Mouse (Mus musculus) lung, embryonic 14.5 days (tissue): Measurements from ENCODE around the gene Cnih3. TPM values are rescaled to one million over a fixed set of nuclear protein-coding genes. Genes with fewer than 3 reads are reported as not detected.
A peak's percentile ranks its signal among the peaks of the same experiment; 100 is the strongest.

Experiments used
- ATAC-seq: fragments of 200-750 bp; cut with Nextera tagmentation; 2 replicates; pipeline ENCODE4 v1.8.0; 2017; ENCODE audit warnings: mild to moderate bottlenecking, moderate TSS enrichment, moderate library complexity; ENCODE audit not compliant: insufficient read depth
- DNase-seq: peaks from one replicate; pipeline ENCODE4 v3.0.0-alpha.2; 2015
- H3K27ac ChIP-seq: fragments of 300-500 bp; sonication (generic); 2 replicates; pipeline ENCODE4 v1.5.1; 2014; ENCODE audit warnings: low read depth, mild to moderate bottlenecking, moderate library complexity
- H3K27me3 ChIP-seq: fragments of 300-500 bp; sonication (generic); 2 replicates; pipeline ENCODE4 v1.6.1; 2014; ENCODE audit warnings: low read length, control low read depth; ENCODE audit not compliant: insufficient read depth
- H3K36me3 ChIP-seq: fragments of 300-500 bp; sonication (generic); 2 replicates; pipeline ENCODE4 v1.6.1; 2014; ENCODE audit warnings: control low read depth; ENCODE audit not compliant: insufficient read depth
- H3K4me1 ChIP-seq: fragments of 300-500 bp; sonication (generic); 2 replicates; pipeline ENCODE4 v1.6.1; 2014; ENCODE audit warnings: antibody characterized with exemption, control low read depth; ENCODE audit not compliant: insufficient read depth
- H3K4me2 ChIP-seq: fragments of 300-500 bp; sonication (generic); 2 replicates; pipeline ENCODE4 v1.6.1; 2014; ENCODE audit warnings: mild to moderate bottlenecking
- H3K4me3 ChIP-seq: fragments of 300-500 bp; sonication (generic); 2 replicates; pipeline ENCODE4 v1.5.1; 2014; ENCODE audit warnings: low read depth, low read length
- H3K9ac ChIP-seq: fragments of 300-500 bp; sonication (generic); 2 replicates; pipeline ENCODE4 v1.6.1; 2014
- H3K9me3 ChIP-seq: fragments of 300-500 bp; sonication (generic); 2 replicates; pipeline ENCODE4 v1.6.1; 2016; ENCODE audit warnings: low read depth, low read length, control low read depth
- CTCF ChIP-seq: IDR thresholded peaks from 2 replicates; pipeline ENCODE4 v1.5.1; 2016; ENCODE audit warnings: antibody characterized with exemption, low read depth
- WGBS: fragments of 180-500 bp; shearing (Covaris S2); extraction: QIAGEN DNeasy Blood & Tissue Kit; methylation state at CpG from one replicate; pipeline ENCODE4 v1.1.7; 2014; 5-methylcytosine and 5-hydroxymethylcytosine counted together
- polyA plus RNA-seq: library from polyadenylated mRNA; unstranded; fragments of >200 nt; fragmentation: Nextera tagmentation; extraction: Ambion mirVana; gene quantifications from 2 replicates; pipeline ENCODE4 v1.2.1, GENCODE M21; 2014

The Cnih3 gene
- polyA plus RNA-seq, 1 experiment from 2014 or later = not detected

GRCm38 (mm10) chr1:181420080-181420536 is 67.7 kb downstream of the Cnih3 start:
- no peak overlapping the region for H3K4me3 ChIP-seq
- TF ChIP-seq CTCF = no peak
- no peak overlapping the region for H3K9ac ChIP-seq
- H3K4me2 ChIP-seq = no peak overlapping the region
- no peaks in the 10 kb centered on the region for H3K9me3 ChIP-seq
- H3K27me3 ChIP-seq = no peaks in the 10 kb centered on the region
- ATAC-seq (no peak), DNase-seq (peak; percentile 58)
- no peaks in the 10 kb centered on the region; the same call in 1 of the 2 replicates for H3K4me1 ChIP-seq
- WGBS = 45% methylated on average over 11 of the region's 11 CpGs
- no peak overlapping the region for H3K27ac ChIP-seq
- H3K36me3 ChIP-seq = no peaks in the 10 kb centered on the region

DNA sequence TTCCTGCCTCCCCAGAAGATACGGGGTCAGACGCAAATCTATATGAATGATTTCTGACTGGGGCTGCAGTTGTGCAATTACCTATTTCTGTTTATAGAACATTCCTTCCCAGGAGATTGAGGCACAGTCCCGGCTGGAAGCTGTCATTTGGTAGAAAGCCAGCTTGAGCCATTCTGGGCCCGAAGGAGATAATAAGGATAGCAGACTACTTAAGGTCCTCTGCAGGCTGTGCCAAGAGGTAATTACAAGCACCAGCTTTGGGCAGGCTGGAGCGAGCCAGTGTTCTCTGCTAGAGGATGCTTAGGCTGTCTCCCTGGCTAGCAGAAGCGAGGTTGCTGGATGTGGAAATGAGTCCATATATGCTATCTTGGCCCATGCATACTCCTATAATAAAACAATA is 70.4 kb downstream of the Cnih3 start:
- Histone ChIP-seq H3K4me1 (no peaks in the 10 kb centered on the region; the same call in 1 of the 2 replicates), H3K4me2 (no peak overlapping the region), H3K27ac (no peak overlapping the region), H3K9ac (no peak overlapping the region), H3K9me3 (no peaks in the 10 kb centered on the region), H3K4me3 (no peak overlapping the region), H3K27me3 (no peaks in the 10 kb centered on the region), H3K36me3 (no peaks in the 10 kb centered on the region)
- 34% methylated on average over 6 of the region's 6 CpGs for WGBS
- TF ChIP-seq CTCF = no peak
- DNase-seq (peak; percentile 51), ATAC-seq (no peak)

- no peaks in the 10 kb centered on the region; the same call in 1 of the 2 replicates for H3K4me1 ChIP-seq
- H3K9me3 ChIP-seq = no peaks in the 10 kb centered on the region
- DNase-seq = no peak
- H3K27ac ChIP-seq = no peak overlapping the region
- H3K9ac ChIP-seq = no peak overlapping the region
- no peaks in the 10 kb centered on the region for H3K36me3 ChIP-seq
- ATAC-seq = no peak
- no peak overlapping the region for H3K4me2 ChIP-seq
- 88% methylated on average over 3 of the region's 3 CpGs for WGBS
- H3K27me3 ChIP-seq = no peaks in the 10 kb centered on the region
- TF ChIP-seq CTCF = no peak
- no peak overlapping the region for H3K4me3 ChIP-seq
Observed at GRCm38 (mm10) chr1:181424922-181425321, 72.5 kb downstream of the Cnih3 start.

DNA sequence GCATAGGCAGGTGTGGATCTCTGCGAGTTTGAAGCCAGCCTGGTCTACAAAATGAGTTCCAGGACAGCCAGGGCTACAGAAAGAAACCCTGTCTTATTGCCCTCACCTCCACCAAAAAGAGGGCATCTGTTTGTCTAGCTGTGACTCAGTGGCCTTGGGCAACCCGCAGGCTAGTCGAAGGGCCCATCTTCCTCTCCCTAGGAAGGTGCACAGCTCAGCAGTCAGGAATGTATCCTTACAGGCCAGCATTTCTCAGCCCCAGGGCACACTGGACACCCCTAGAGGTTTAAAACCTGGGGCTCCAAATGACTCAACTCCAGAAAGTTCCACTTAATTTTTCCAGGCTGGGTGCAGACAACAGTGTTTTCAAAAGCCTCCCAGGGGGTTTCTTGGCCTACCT is 73.0 kb downstream of the Cnih3 start:
- Histone ChIP-seq H3K27ac (no peak overlapping the region), H3K9ac (no peak overlapping the region), H3K9me3 (no peaks in the 10 kb centered on the region), H3K27me3 (no peaks in the 10 kb centered on the region), H3K4me2 (no peak overlapping the region), H3K36me3 (no peaks in the 10 kb centered on the region), H3K4me3 (no peak overlapping the region), H3K4me1 (no peaks in the 10 kb centered on the region; the same call in 1 of the 2 replicates)
- no peak for TF ChIP-seq CTCF
- WGBS = 81% methylated on average over 3 of the region's 3 CpGs
- ATAC-seq (no peak), DNase-seq (no peak)

DNA sequence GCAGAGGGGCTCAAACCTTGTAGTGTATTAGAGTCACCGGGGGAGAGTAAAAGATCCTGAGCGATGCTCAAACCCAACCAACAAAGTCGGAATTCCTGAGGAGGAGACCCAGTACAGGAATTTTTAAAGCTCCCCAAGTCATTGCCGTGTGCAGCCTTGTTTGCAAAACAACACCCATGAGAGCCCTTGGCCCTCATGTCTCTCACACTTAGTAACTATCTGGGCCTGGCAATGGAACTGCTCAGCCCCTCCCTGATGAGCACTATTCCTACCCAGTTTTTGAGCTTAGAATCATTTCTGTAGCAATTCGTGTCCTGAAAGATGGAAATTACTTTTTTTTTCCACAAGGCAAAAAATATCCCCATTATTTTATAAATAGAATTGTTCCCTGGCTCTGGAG is 74.0 kb downstream of the Cnih3 start:
- Histone ChIP-seq H3K27me3 (no peaks in the 10 kb centered on the region), H3K36me3 (no peaks in the 10 kb centered on the region), H3K9ac (no peak overlapping the region), H3K4me2 (no peak overlapping the region), H3K4me1 (no peaks in the 10 kb centered on the region; the same call in 1 of the 2 replicates), H3K9me3 (no peaks in the 10 kb centered on the region), H3K4me3 (no peak overlapping the region), H3K27ac (no peak overlapping the region)
- no peak for DNase-seq
- TF ChIP-seq CTCF = no peak
- 65% methylated on average over 5 of the region's 5 CpGs for WGBS
- no peak for ATAC-seq

- ATAC-seq = no peak
Observed at GRCm38 (mm10) chr1:181433263-181433662, 80.8 kb downstream of the Cnih3 start.

GRCm38 (mm10) chr1:181435414-181435813 is 83.0 kb downstream of the Cnih3 start:
- no peak for TF ChIP-seq CTCF
- H3K4me3 ChIP-seq = no peak overlapping the region
- no peak for ATAC-seq

More at GRCm38 (mm10) chr1:181433263-181433662, 80.8 kb downstream of the Cnih3 start:
- Histone ChIP-seq H3K9me3 (no peaks in the 10 kb centered on the region), H3K36me3 (no peaks in the 10 kb centered on the region), H3K9ac (no peak overlapping the region), H3K4me3 (no peak overlapping the region), H3K27me3 (no peaks in the 10 kb centered on the region), H3K27ac (no peak overlapping the region), H3K4me2 (no peak overlapping the region), H3K4me1 (no peaks in the 10 kb centered on the region)
- TF ChIP-seq CTCF = no peak
- no peak for DNase-seq
- WGBS = 82% methylated on average over 5 of the region's 5 CpGs

More at GRCm38 (mm10) chr1:181435414-181435813, 83.0 kb downstream of the Cnih3 start:
- no peak for DNase-seq
- Histone ChIP-seq H3K4me2 (no peak overlapping the region), H3K9me3 (no peaks in the 10 kb centered on the region), H3K27me3 (no peaks in the 10 kb centered on the region), H3K36me3 (no peaks in the 10 kb centered on the region), H3K9ac (no peak overlapping the region), H3K4me1 (no peaks in the 10 kb centered on the region), H3K27ac (no peak overlapping the region)
- WGBS = 57% methylated on average over 5 of the region's 5 CpGs
